Mouse (Mus musculus) E14TG2a.4 (cell line): Measurements from ENCODE around the gene Usp37.

Experiments
- CTCF ChIP-seq: conservative IDR thresholded peaks from 2 replicates; pipeline ENCODE4 v1.5.1; 2014; ENCODE audit warnings: low read length
- NANOG ChIP-seq: IDR thresholded peaks from 2 replicates; pipeline ENCODE4 v1.6.1; 2014; ENCODE audit warnings: borderline replicate concordance, low read length, mixed read lengths
- POU5F1 ChIP-seq: IDR thresholded peaks from 2 replicates; pipeline ENCODE4 v1.6.1; 2014; ENCODE audit warnings: low read length, borderline replicate concordance

- TF ChIP-seq NANOG = no peak
- no peak for TF ChIP-seq CTCF
- no peak for TF ChIP-seq POU5F1
Measured at GRCm38 (mm10) chr1:74395290-74395689, 148.8 kb downstream of the Usp37 start.
